Mouse (Mus musculus): Measurements from ENCODE around the gene Npas2. TPM values are rescaled to one million over a fixed set of nuclear protein-coding genes. Genes with fewer than 3 reads are reported as not detected.

The Npas2 gene
- polyA plus RNA-seq, 1 experiment from 2014 or later: 9.8 TPM

- TF ChIP-seq CTCF (IDR thresholded peaks at IDR 0.05): no peak
- ChIA-PET POLR2A (no interaction called here), CTCF (no interaction called here)
- no peak for DNase-seq (ENCODE audit: low read depth, low spot score)
- in situ Hi-C loops (cut with MboI; ENCODE audit: low pct_unique_long_range_greater_than_20kb): no loop called here
- ATAC-seq: no peak
- H3K27me3 ChIP-seq: no peaks in the 10 kb centered on the region
These were observed 214.6 kb downstream of the Npas2 start for GRCm38 (mm10) chr1:39408123-39408522.

- H3K27me3 ChIP-seq: no peaks in the 10 kb centered on the region
- in situ Hi-C loops (cut with MboI; ENCODE audit: low pct_unique_long_range_greater_than_20kb): no loop called here
- ATAC-seq (no peak), DNase-seq (ENCODE audit: low read depth, low spot score) (no peak)
- ChIA-PET CTCF (no interaction called here), POLR2A (no interaction called here)
- TF ChIP-seq CTCF (IDR thresholded peaks at IDR 0.05): no peak
These were observed 215.1 kb downstream of the Npas2 start for GRCm38 (mm10) chr1:39408668-39409067.

- DNase-seq (ENCODE audit: low read depth, low spot score) (no peak), ATAC-seq (no peak)
- ChIA-PET POLR2A (no interaction called here), CTCF (interaction anchor here (0.9 kb wide), 1 partner anchor 46 kb away, joined by 3 read pairs; no protein-coding TSS in a partner anchor)
- H3K27me3 ChIP-seq: no peaks in the 10 kb centered on the region
- TF ChIP-seq CTCF (IDR thresholded peaks at IDR 0.05): no peak
- in situ Hi-C loops (cut with MboI; ENCODE audit: low pct_unique_long_range_greater_than_20kb): no loop called here
These were observed 216.7 kb downstream of the Npas2 start for GRCm38 (mm10) chr1:39410085-39410821.

Other genes starting within 250 kb of the Npas2 start
- 235 TPM for gene Pdcl3, start 208.1 kb upstream of the Npas2 start, polyA plus RNA-seq (2021)
- 452 TPM for gene Rpl31, start 174.1 kb downstream of the Npas2 start, polyA plus RNA-seq (2021)

All from Patski (cell line).